Mouse (Mus musculus): ENCODE data around the gene Lrrc8d.

GRCm38 (mm10) chr5:105761848-105762482 is 62.2 kb downstream of the Lrrc8d start:
- TF ChIP-seq CTCF (IDR thresholded peaks at IDR 0.05; ENCODE audit: low read depth, low read length) (no peak), POLR2A (IDR thresholded peaks at IDR 0.05; ENCODE audit: extremely low read depth, insufficient read depth, low read length) (no peak)
